Mouse (Mus musculus): ENCODE data around the gene Ssc5d. TPM values are rescaled to one million over a fixed set of nuclear protein-coding genes. Genes with fewer than 3 reads are reported as not detected.

Gene Ssc5d
- total and polyA plus RNA-seq, 2 experiments from 2014 or later, result 1.2 to 1.9 TPM

DNA sequence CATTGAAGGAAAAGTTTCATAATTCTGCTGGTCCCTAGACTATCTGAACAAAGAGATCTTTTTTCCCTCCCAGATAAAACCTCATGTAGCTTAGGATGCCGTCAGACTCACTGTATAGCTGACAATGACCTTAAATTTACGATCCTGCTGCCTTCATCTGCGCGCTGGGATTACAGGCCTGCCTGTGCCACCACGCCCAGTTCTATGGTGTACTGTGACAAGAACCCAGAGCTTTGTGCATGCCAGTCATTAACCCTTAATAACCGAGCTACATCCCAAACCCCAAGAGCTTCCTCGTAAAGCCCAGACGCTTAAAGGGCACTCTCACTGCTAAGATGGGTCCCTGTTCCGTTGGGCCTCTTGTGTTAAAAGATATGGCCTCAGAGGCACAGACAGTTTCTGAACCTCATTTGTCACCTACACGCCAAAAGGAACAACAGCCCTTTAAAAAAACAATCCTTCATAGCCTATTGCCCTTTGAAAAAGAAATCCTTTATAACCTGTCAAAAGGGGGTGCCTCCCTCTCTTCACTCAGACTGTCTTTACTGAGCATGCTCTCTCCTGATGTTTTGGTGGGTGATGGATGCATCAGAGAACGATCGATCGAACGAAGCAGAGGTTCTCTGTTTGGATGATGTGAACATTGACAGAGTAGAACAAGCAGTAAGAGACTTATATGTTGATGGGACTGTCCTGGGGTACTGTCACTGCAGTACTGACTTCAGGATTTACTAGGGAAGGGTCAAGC, 9.7 kb upstream of the Ssc5d start:
- ATAC-seq (ENCODE audit: low FRiP score) (peak; percentile 11), DNase-seq (ENCODE audit: low spot score) (peak; percentile 67)
- Histone ChIP-seq H3K4me3 (ENCODE audit: low read depth, low read length) (peak overlapping the region; percentile 57), H3K9me3 (ENCODE audit: low read length) (no peaks in the 10 kb centered on the region), H3K27ac (ENCODE audit: low read depth, low read length) (peak overlapping the region; percentile 98), H3K9ac (replicated peaks; ENCODE audit: low read length, poor library complexity, severe bottlenecking) (peak overlapping the region; percentile 74), H3K27me3 (ENCODE audit: insufficient read depth, low read length) (no peaks in the 10 kb centered on the region), H3K4me1 (ENCODE audit: insufficient read depth, low read length) (peaks cover 8% of the 10 kb centered on the region; the same call in 1 of the 2 replicates), H3K4me2 (ENCODE audit: low read depth, low read length, poor library complexity, severe bottlenecking) (peak overlapping the region; percentile 44), H3K36me3 (ENCODE audit: insufficient read depth, low read length) (peaks cover 23% of the 10 kb centered on the region)
- WGBS, result 5% methylated on average over 14 of the region's 14 CpGs
- TF ChIP-seq CTCF (IDR thresholded peaks at IDR 0.05), result no peak

DNA sequence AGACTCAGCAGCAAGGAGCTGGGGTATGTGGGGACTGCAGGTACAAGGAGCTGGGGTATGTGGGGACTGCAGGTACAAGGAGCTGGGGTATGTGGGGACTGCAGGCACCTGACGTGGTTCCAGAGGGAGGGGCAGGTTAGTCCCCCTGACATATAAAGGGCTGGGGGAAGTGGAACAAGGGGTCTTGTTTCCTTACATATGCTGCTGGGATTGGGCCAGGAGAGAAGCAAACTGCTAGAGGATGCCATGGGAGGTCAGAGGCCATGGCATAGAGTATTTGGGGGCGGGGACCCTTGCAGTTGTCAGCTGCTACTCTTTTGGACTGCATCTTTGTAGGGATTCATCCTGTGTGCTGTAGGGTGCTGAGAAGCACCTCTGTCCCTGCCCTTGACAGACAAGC, 8.1 kb upstream of the Ssc5d start:
- no peak for DNase-seq (ENCODE audit: low spot score)
- Histone ChIP-seq H3K4me1 (ENCODE audit: insufficient read depth, low read length) (peaks cover 18% of the 10 kb centered on the region), H3K27me3 (ENCODE audit: insufficient read depth, low read length) (no peaks in the 10 kb centered on the region), H3K36me3 (ENCODE audit: insufficient read depth, low read length) (peaks cover 23% of the 10 kb centered on the region), H3K4me3 (ENCODE audit: low read depth, low read length) (no peak overlapping the region), H3K9me3 (ENCODE audit: low read length) (no peaks in the 10 kb centered on the region), H3K4me2 (ENCODE audit: low read depth, low read length, poor library complexity, severe bottlenecking) (no peak overlapping the region), H3K27ac (ENCODE audit: low read depth, low read length) (no peak overlapping the region), H3K9ac (replicated peaks; ENCODE audit: low read length, poor library complexity, severe bottlenecking) (no peak overlapping the region)
- TF ChIP-seq CTCF (IDR thresholded peaks at IDR 0.05), result no peak
- 91% methylated on average over 2 of the region's 2 CpGs for WGBS
- no peak for ATAC-seq (ENCODE audit: low FRiP score)

DNA sequence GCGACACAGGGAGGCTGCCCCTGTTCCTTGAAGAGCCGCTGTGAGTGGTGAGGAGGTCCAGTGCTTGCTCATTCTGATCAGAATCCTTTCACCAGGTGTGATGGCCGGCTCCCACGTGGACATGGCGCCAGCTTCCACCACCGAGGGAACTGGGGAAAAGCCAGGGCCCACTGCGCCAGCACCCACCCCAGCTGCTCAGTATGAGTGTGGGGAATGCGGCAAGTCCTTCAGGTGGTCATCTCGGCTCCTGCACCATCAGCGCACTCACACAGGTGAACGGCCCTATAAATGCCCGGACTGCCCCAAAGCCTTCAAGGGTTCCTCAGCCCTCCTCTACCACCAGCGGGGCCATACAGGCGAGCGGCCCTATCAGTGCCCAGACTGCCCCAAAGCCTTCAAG, 6.9 kb upstream of the Ssc5d start:
- Histone ChIP-seq H3K9ac (replicated peaks; ENCODE audit: low read length, poor library complexity, severe bottlenecking) (no peak overlapping the region), H3K36me3 (ENCODE audit: insufficient read depth, low read length) (peaks cover 23% of the 10 kb centered on the region), H3K4me2 (ENCODE audit: low read depth, low read length, poor library complexity, severe bottlenecking) (no peak overlapping the region), H3K4me3 (ENCODE audit: low read depth, low read length) (no peak overlapping the region), H3K4me1 (ENCODE audit: insufficient read depth, low read length) (peaks cover 25% of the 10 kb centered on the region), H3K27me3 (ENCODE audit: insufficient read depth, low read length) (no peaks in the 10 kb centered on the region), H3K9me3 (ENCODE audit: low read length) (no peaks in the 10 kb centered on the region), H3K27ac (ENCODE audit: low read depth, low read length) (no peak overlapping the region)
- WGBS, result 94% methylated on average over 15 of the region's 15 CpGs
- DNase-seq (ENCODE audit: low spot score) (no peak), ATAC-seq (ENCODE audit: low FRiP score) (no peak)
- TF ChIP-seq CTCF (IDR thresholded peaks at IDR 0.05), result no peak

DNA sequence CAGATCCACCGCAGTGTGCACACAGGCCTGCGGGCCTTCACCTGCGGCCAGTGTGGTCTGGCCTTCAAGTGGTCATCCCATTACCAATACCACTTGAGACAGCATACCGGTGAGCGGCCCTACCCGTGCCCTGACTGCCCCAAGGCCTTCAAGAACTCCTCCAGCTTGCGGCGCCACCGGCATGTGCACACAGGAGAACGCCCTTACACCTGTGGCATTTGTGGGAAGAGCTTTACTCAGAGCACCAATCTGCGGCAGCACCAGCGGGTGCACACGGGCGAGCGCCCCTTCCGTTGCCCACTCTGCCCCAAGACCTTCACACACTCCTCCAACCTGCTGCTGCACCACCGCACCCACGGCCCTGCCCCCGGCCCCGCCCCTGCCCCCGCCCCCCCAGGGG, 6.5 kb upstream of the Ssc5d start:
- peaks cover 23% of the 10 kb centered on the region for H3K36me3 ChIP-seq (ENCODE audit: insufficient read depth, low read length)
- H3K9ac ChIP-seq (replicated peaks; ENCODE audit: low read length, poor library complexity, severe bottlenecking), result no peak overlapping the region
- H3K9me3 ChIP-seq (ENCODE audit: low read length), result no peaks in the 10 kb centered on the region
- no peak for TF ChIP-seq CTCF (IDR thresholded peaks at IDR 0.05)
- H3K27me3 ChIP-seq (ENCODE audit: insufficient read depth, low read length), result no peaks in the 10 kb centered on the region
- WGBS, result 96% methylated on average over 17 of the region's 21 CpGs
- ATAC-seq (ENCODE audit: low FRiP score), result no peak
- DNase-seq (ENCODE audit: low spot score), result no peak
- H3K4me3 ChIP-seq (ENCODE audit: low read depth, low read length), result no peak overlapping the region
- H3K27ac ChIP-seq (ENCODE audit: low read depth, low read length), result no peak overlapping the region
- H3K4me2 ChIP-seq (ENCODE audit: low read depth, low read length, poor library complexity, severe bottlenecking), result no peak overlapping the region
- H3K4me1 ChIP-seq (ENCODE audit: insufficient read depth, low read length), result peaks cover 29% of the 10 kb centered on the region

DNA sequence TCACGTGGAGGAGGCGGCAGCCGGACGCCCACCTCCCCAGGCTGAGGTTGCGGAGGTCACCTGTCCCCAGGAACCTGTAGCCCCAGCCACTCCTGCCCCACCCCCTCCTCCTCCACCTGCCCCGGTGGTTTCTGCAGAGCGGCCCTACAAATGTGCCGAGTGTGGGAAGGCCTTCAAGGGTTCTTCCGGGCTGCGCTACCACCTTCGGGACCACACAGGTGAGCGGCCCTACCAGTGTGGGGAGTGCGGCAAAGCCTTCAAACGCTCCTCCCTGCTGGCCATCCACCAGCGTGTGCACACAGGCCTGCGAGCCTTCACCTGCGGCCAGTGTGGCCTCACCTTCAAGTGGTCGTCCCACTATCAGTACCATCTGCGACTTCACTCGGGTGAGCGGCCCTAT, 5.6 kb upstream of the Ssc5d start:
- H3K4me2 ChIP-seq (ENCODE audit: low read depth, low read length, poor library complexity, severe bottlenecking), result no peak overlapping the region

DNA sequence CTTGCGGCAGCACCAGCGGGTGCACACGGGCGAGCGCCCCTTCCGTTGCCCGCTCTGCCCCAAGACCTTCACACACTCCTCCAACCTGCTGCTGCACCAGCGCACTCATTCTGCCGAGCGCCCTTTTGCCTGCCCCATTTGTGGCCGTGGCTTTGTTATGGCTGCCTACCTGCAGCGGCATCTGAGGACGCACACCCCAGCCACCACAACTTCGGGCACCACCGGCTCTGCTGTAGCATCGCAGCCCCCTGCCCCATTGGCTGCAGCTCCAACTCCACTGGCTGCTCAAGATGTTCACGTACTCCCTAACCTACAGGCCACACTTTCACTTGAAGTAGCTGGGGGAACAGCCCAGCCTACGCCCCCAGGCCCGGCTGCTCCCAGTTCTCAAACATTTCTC, 5.1 kb upstream of the Ssc5d start:
- Histone ChIP-seq H3K27ac (ENCODE audit: low read depth, low read length) (peak overlapping the region; percentile 99; the same call in 1 of the 2 replicates), H3K4me3 (ENCODE audit: low read depth, low read length) (no peak overlapping the region), H3K27me3 (ENCODE audit: insufficient read depth, low read length) (no peaks in the 10 kb centered on the region), H3K4me1 (ENCODE audit: insufficient read depth, low read length) (peaks cover 39% of the 10 kb centered on the region), H3K4me2 (ENCODE audit: low read depth, low read length, poor library complexity, severe bottlenecking) (no peak overlapping the region), H3K36me3 (ENCODE audit: insufficient read depth, low read length) (peaks cover 23% of the 10 kb centered on the region), H3K9me3 (ENCODE audit: low read length) (no peaks in the 10 kb centered on the region), H3K9ac (replicated peaks; ENCODE audit: low read length, poor library complexity, severe bottlenecking) (no peak overlapping the region)
- TF ChIP-seq CTCF (IDR thresholded peaks at IDR 0.05), result no peak
- DNase-seq (ENCODE audit: low spot score), result no peak
- WGBS, result 88% methylated on average over 19 of the region's 19 CpGs
- no peak for ATAC-seq (ENCODE audit: low FRiP score)

More for the DNA sequence above, 5.6 kb upstream of the Ssc5d start:
- Histone ChIP-seq H3K9me3 (ENCODE audit: low read length) (no peaks in the 10 kb centered on the region), H3K9ac (replicated peaks; ENCODE audit: low read length, poor library complexity, severe bottlenecking) (no peak overlapping the region), H3K4me3 (ENCODE audit: low read depth, low read length) (no peak overlapping the region), H3K27me3 (ENCODE audit: insufficient read depth, low read length) (no peaks in the 10 kb centered on the region), H3K4me1 (ENCODE audit: insufficient read depth, low read length) (peaks cover 37% of the 10 kb centered on the region), H3K36me3 (ENCODE audit: insufficient read depth, low read length) (peaks cover 23% of the 10 kb centered on the region), H3K27ac (ENCODE audit: low read depth, low read length) (no peak overlapping the region)
- DNase-seq (ENCODE audit: low spot score), result no peak
- WGBS, result 93% methylated on average over 20 of the region's 21 CpGs
- no peak for TF ChIP-seq CTCF (IDR thresholded peaks at IDR 0.05)
- ATAC-seq (ENCODE audit: low FRiP score), result no peak
